Mouse (Mus musculus) A20 (cell line): ENCODE data around the gene Pld1.

Experiments used
- DNase-seq: peaks from one replicate; pipeline ENCODE4 v3.0.0-alpha.2; 2011; ENCODE audit warnings: low read depth, low spot score

Pld1 gene

DNA sequence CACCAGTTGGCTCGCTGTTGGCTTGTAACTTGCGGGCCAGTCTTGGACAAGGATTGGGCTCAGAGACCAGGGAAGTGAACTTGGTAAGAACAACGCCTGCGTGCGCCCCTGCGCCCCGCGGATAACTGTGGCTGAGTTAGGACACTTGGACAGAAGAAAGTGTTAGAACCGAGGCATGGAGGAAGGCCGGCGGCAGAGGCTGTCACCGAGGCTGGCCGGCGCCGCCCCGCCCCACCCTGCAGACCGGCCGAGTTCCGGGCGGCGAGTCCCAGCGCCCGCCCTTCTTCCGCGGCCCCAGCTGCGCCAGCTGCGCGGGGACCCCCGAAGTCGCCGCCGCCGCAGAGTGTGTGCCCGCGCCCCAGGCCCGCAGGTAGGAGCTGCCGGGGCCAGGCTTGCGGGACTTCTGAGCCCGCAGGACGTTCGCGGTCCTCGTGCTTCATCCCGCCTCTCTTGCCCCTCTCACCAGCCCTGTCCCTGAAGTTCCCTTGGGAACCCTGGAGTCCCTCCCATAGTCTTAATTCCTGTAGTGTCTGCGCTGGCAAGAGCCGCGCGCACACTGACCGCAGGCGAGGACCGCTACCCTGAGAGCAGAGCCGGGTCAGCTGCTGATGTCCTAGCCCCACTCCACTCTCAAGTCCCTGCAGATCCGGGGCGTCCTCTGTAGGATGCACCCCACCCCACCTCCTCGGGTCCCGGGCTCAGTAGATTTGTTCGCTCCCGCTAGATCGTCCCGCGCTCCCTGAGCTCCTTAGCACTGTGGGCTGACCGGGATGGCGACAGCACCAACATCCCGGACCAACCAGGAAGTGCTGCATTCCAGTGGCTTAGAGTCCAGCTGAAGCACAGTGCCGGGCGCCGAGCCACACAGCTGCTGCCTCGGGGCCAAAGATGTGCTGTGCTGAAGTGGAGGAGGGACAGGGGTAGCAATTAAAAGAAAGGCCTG lies at the start of gene Pld1:
Pld1 (plus strand) TSS at position 315 of the 943 bp plus-strand sequence.
- DNase-seq, result no peak

DNA sequence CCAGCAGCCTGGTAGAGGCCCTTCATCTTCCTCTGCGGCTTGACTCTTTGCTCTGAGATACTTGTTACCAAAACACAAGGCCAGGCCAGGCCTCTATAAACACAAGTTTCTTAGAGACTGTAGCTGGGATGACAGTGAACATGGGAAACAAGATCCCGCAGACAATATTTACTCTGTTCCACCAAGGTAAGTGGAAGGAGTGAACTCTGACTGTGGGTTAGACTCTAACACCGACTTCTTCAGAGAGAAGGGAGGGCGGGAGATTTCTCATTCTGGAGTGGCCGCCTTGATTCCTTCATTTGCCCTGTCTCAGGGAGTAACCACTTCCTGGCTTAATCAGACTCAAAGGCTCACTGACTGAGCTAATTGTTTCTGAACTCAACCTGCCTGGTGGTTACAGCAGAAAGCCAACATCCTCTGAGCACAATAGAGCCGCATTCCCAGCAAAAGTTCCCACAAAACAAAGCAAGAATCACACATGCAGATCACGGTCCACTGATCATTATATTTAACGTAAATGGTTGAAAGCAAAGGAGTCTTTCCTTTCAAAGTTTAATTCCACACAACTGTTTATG lies 42.1 kb upstream of the Pld1 start, which contains the start of gene Tmem212:
Tmem212 (minus strand) TSS at position 51 of the 575 bp plus-strand sequence.
- no peak for DNase-seq

DNA sequence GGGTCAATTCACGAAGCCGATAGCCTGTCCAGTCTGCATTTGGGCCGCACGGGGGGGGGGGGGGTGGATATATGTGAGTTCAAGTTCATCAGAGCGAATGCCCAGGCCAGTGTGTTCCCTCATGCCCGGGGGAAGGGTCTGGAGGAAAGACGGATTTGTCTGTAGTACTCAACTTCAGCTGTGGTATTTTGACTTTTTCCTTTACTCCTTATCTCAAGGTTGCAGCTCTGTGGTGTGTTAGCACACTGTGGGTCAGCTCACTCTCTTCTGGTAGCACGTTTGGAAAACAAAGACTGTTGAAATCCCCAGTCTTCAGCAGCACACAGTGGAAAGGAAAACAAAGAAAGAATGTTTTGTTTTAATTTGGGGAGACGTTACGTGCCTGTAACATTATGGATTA lies 40.3 kb upstream of the Pld1 start:
- no peak for DNase-seq

DNA sequence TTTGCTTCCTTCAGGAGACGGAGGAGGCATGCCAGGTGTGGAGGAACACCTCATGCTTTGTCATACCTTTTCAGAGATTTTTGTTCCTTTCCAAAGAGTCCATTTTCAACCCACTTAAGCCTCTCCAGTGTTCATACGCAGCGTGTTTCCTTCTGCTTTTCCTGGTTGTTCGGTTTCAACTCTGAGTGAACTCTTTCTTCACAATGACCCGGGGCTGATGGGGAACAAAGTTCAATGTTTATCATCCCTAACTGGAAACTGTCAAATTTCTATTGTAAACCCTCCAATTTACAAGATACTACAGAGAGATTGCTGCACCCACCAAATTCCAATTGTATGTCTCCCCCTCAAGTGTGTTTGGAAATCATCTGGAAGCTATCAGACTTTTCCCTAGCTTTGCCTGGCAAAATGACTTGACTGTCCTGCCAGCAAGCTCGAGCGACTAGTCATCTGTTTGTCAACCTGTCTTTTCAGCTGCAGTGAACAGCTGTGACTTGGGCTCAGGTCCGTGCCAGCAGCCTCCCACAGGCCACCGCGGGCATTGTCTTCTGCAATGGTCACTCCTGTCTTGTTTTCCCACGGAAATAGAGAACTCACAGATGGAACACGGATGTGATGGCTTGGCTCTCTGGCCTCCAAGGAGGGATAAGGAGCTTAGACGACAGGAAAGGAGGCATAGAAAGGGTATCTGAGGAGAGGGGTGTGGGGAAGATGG lies 39.3 kb upstream of the Pld1 start:
- DNase-seq, result no peak

DNA sequence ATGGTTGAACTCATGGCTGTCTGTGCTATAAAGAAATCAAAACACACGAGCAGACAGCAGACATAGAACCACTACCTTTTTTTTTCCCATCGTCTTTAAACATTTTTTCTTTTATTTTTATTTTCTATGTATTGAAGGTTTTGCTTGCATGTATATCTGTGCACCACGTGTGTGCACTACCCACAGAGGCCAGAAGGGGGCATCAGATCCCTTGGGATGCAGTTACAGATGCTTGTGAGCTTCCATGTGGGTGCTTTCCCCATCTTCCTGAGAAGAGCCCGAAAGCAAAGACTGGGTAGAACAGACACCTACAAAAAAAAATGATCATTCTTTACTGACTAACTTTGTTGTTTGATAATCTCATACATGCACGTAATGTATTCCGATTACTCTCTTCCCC lies 36.6 kb upstream of the Pld1 start:
- no peak for DNase-seq

DNA sequence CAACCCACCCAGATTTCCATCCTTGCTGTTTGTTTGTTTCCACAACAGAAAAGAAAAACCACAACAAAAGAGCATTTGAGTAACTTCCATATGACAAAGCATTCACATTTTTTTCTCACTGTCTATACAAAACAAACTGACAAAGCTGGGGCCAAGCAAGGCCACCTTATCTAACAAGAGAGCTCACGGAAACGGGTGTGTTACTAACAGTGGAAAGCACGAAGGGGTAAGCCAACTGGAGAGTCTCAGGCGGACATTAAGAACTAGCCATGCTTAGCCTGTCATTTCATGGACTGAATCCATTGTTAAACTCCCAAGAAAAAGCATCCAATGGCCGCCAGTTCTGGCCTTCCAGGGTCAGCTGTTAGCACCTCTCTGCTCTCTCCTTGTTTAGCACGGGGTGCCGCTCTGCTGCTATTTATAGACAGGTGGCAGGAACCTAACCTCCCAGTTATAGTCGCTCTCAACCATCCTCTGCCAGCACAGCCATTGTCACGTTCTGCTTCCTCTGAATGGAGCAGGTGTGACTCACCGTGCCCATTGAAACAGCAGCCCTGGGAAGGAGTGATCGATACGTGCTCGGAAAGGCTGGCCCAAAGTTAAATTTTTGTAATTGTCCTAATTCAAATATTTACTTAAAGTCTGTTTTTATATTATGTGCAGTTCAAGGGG lies 33.7 kb upstream of the Pld1 start:
- DNase-seq, result no peak

DNA sequence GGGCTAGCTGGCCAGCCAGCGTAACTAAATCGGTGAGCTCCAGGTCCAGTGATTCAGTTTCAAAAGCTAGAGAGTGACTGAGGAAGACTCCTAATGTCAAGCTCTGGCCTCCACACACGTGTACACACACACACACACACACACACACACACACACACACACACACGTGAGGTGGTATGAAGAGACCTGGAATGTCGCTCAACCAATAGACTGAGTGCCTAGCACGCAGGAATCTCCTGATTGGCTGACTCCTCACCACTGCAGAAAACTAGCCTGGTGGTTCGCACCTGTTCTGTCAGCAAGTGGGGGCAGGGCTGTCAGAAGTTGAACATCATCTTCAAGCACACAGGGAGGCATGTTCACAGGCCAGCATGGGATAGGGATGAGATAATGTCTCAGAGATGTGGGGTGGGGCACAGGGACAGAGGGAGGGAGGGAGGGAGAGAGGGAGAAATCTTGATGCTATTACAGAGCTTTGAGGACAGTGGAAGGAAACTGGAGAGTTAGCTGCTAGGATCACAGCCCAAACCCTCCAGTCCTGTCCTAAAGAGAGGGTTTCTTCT lies 31.8 kb upstream of the Pld1 start:
- no peak for DNase-seq

DNA sequence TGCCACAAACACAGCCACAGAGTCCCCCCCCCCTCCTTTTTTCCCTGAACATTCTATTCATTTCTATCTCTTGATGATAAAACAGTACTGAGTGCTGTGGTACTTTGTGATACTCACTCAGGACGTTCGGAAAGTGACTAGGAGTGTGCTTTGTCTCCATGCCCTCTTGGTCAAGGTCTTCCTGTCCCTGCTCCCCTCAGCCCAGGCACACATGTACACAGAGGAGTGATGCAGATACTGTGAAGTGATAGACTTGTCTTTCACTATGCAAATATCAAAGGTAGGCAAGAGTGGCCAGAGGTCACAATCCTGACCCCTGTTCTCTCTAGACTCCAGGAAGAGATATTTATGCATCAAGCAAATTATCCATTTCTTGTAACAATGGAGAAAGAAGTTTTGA lies 31.2 kb upstream of the Pld1 start:
- no peak for DNase-seq

DNA sequence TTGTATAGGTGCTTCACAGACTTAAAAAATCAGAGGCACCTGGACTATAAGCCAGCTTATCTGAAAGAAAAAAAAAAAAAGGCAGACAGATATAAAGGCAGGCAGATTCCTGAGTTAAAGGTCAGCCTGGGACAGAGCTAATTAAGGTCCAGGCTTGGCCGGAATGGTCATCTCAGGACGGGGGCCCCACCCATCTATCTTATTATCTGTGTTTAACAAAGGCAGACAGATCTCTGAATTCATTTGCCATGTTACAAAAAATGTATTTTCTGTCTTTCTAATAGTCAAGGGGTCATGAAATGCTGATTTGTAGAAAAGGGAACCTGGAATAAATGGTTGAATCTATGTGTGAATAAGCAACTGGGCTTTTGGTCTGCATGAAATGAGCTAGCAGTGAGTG lies 30.2 kb upstream of the Pld1 start:
- DNase-seq, result no peak

DNA sequence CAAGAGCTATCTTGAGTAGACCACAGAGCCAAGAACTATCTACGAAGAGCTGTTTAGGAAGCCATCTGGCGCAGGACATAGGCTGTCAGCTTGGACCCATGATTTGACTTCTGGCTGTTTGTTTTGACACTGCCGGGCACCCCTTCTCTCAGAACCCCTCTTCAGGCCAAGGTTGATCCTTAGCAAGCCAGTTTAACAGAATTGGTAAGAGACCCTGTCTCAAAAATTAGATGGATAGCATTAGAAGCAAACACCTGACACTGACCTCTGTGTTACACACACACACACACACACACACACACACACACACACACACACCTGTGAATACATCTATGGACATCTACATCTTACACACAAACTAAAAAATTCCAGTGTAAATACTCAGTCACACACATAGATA lies 29.5 kb upstream of the Pld1 start:
- DNase-seq, result no peak

DNA sequence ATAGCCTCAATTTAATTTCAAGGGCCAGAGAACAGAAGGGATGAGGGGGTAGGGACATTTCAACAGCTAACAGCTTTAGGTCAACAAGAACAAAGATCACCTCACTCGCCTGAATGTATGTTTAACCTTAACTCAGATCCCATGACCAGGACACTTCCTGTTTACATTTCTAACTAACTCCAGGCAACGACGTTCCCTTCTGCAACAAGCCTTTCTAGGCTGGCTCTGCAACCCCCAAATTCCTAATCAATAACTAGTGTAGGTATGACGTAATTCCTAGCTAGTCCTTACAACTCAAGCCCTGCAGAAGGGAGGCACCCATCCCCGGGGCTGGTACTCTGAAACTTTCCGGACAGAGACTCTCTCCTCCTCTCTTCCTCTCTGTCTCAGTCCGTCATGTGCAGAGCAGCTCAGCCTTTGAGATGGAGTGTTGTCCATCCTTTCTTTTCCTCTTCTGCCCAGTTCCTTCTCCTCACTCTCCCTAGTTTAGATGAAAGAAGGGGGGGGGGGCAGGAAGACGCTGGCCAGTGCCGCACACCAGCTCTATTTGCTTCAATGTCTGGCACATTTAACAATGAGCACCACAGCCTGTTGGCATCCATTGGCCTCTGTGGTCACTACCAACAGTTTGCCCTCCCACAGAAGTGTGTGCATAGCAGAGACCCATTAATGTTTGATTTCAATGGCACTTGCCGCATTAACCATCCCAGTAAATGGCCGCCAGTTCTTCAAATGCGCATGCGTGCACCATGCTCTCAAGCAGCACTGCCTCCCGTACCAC lies 19.6 kb upstream of the Pld1 start:
- no peak for DNase-seq

DNA sequence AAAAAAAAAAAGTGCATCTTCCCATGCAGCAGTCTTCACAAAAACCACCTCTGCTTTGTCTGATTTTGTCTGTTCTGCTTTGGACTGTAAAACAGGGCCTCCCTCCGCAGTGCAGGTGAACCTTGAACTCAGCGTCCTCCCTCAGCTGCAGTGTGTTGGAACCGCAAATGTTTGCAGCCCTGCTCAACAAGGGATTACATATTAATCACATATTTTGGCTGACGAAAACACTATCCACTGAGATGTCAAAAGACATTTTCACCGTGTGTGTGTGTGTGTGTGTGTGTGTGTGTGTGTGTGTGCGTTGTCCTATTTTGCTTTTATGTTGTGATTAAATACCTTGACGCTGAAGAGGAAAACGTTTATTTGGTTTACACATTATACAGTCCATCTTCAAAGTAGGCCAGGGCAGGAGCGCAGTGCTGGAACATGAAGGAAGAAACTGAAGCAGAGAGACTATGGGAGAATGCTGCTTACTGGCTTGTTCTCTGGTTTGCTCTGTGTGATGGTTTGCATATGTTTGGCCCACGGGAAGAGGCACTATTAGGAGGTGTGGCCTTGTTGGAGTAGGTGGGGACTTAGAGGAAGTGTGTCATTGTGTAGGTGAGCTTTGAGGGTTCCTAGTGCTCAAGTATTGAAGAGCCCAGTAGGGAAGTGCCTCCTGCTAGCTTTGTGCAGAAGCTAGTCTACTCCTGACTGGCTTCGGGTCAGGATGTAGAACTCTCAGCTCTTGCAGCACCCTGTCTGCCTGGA lies 17.1 kb upstream of the Pld1 start:
- no peak for DNase-seq

DNA sequence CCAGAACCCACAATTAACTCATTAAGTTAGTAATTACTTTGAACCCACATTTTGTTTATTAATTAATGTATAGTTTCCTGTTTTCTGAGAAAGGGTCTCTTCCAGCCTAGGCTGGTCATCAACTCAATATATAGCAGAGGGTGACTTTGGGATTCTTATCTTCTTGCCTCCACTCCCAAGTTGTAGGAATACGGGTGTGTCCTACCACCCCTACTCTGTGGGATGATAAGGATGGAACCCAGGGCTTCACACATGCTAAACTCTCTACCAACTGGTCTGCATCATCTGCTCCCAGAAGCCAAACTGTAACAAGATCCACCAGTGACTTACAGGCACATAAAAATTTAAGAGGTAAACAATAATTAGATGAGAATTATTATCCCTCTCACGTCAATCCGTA lies 14.5 kb upstream of the Pld1 start:
- DNase-seq, result no peak

DNA sequence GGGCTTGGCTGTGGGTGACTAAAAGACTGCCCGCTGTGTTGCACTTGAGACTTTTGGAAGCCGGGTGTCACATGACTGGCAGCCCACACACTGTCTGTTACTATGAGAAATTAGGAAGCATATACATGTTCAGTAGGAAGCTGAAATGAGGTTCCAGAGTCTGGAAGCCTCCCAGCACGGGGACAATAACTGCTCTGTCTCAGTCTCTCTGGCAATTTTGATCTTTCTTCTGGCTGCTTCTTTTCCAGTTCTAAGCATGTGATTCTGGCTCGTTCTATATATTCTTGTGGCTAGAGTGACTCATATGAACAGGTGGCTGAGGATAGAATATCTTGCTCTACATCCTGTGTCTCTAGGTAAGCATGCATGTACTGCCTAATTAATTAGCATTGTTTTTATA lies 9.3 kb upstream of the Pld1 start:
- no peak for DNase-seq

DNA sequence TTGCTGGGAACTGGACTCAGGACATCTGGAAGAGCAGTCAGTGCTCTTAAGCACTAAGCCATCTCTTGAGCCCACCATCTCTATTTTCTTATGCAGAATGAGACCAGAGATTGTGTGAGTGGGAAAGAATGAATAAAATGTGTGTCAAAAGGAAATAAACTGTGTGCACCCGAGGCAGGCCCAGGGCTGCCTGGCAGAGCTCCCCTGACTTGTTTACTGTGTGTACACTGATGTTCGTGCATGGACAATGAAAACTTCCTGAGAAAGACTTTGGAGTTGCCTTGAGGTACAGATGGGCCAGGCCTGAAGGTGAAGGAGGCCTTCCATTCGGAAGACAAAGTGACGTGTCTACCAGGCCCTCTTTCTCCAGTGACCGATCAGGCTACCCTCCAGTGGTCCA lies 6.1 kb upstream of the Pld1 start:
- no peak for DNase-seq

DNA sequence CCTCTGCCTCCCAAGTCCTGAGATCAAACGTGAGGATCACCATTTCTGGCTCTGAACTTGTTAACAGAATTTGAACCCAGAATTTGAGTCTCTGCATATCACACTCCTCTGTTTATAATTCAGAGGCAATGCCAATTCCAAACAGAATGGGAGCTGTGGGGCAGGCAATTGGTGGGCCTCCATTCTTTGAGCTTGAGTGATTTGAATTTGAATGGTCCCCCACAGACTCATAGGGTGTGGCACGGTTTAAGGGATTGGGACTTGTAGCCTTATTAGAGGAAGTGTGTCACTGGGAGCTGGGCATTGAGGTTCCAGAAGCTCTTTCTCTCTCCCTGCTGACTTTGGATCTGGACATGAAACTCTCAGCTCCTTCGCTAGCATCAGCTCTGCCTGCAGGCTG lies 2.9 kb upstream of the Pld1 start:
- DNase-seq, result no peak

DNA sequence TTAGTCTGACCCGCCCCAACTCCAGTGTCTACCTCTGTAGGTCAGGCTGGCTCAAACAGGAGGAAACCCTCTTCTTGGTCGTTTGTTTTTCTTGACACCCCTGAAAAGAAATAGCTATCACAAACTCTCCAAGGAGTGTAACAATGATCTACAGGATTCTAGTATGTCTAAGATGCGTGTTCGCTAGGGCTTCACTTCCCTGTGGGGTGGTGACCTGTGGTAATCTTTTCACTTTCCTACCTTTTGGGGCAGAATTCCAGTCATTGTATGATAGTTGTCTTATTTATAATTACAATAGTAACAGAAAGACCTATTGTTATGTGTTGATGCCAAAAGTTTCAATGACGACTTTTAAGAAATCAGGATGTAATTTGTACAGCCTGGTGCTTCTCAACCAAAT lies 1.8 kb upstream of the Pld1 start:
- no peak for DNase-seq

DNA sequence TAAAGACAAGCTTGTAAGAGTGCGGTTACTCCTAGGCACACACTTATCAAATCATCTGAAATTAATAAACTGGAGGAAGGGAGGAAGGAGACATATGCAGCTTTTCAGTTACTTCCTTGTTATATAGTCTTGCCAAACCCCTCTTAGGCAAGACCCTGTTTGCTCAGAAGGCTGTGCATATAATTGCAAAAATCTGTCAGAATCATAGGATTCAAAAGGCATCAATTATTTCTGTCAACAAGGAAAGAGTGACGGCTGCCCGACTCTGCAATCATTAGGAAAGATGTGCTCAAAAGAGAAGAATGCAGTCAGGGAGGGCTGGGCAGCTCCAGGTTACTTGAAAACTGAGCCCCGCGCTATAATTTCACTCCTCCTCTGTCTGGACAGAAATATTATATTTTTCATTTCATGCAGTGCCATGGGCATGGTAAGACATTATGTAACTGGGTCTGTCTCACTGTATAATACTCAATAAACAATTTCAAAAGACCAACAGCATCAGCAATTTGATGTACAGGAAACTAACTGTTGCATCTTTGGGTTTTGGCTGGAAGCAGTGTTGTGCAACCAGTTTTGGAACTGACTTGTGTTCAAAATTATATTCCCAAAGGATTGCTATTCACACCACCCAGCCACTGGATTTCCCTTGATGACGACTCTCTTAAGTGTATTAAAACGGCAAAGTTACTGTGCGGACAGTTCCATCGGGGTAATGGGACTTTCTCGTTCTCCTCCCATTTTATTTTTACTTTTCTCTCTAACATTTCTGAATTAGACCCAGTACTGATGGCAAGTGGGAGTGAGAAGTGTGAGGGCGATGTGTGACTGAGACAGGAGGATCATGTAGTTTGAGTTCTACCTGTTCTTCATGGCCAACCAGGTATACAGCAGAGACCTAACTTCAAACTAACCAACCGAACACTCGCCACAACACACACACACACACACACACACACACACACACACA lies 1.1 kb upstream of the Pld1 start:
- no peak for DNase-seq

DNA sequence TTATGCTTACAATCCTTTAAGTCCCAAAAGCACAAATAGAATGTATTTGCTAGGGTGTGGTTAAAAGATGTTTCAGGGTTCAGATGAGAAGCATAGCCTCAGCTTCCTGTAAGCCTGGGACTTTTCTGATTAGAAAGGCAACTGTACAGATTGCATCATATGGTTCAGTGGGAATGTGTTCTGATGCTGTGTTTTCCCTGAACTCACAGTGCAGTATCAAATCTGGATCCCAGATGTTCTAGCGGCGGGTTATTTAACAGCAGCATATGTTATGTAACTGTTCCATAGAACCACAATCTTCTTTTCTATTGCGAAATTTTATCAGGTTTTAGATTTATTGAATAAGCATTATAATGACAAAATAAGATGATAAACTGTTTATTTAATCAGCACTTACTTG lies 3.1 kb downstream of the Pld1 start:
- no peak for DNase-seq
